Mouse (Mus musculus) intestine, postnatal 0 days (tissue): ENCODE results near the gene Rxra. TPM values are rescaled to one million over a fixed set of nuclear protein-coding genes. Genes with fewer than 3 reads are reported as not detected.

Source experiments
- ATAC-seq: fragments of 200-750 bp; cut with Nextera tagmentation; 2 replicates; pipeline ENCODE4 v1.8.0; 2017; ENCODE audit warnings: mild to moderate bottlenecking, moderate TSS enrichment, moderate library complexity
- H3K27ac ChIP-seq: fragments of 300-500 bp; sonication (generic); 2 replicates; pipeline ENCODE4 v1.5.1; 2014; ENCODE audit warnings: mild to moderate bottlenecking, low read depth, low read length, moderate library complexity
- H3K27me3 ChIP-seq: fragments of 300-500 bp; sonication (generic); replicated peaks from 2 replicates; pipeline ENCODE4 v1.6.1; 2014; ENCODE audit warnings: low read length, mixed read lengths; ENCODE audit not compliant: control insufficient read depth, insufficient read depth
- H3K36me3 ChIP-seq: fragments of 300-500 bp; sonication (generic); 2 replicates; pipeline ENCODE4 v1.6.1; 2014; ENCODE audit warnings: mild to moderate bottlenecking, moderate library complexity; ENCODE audit not compliant: control insufficient read depth, insufficient read depth
- H3K4me1 ChIP-seq: fragments of 300-500 bp; sonication (generic); replicated peaks from 2 replicates; pipeline ENCODE4 v1.6.1; 2014; ENCODE audit warnings: antibody characterized with exemption, low read length, mixed read lengths; ENCODE audit not compliant: control insufficient read depth, insufficient read depth
- H3K4me2 ChIP-seq: fragments of 300-500 bp; sonication (generic); replicated peaks from 2 replicates; pipeline ENCODE4 v1.6.1; 2014; ENCODE audit warnings: low read depth, mild to moderate bottlenecking, moderate library complexity
- H3K4me3 ChIP-seq: fragments of 300-500 bp; sonication (generic); 2 replicates; pipeline ENCODE4 v1.5.1; 2014; ENCODE audit warnings: low read depth, low read length
- H3K9ac ChIP-seq: fragments of 300-500 bp; sonication (generic); 2 replicates; pipeline ENCODE4 v1.6.1; 2014; ENCODE audit warnings: mild to moderate bottlenecking, low read depth, low read length
- H3K9me3 ChIP-seq: fragments of 300-500 bp; sonication (generic); 2 replicates; pipeline ENCODE4 v1.6.1; 2016; ENCODE audit warnings: mixed run types; ENCODE audit not compliant: control insufficient read depth
- CTCF ChIP-seq: sonication (generic); IDR thresholded peaks from 2 replicates; pipeline ENCODE4 v1.5.1; 2016; ENCODE audit warnings: low read depth, mild to moderate bottlenecking, control low read depth, antibody characterized with exemption, moderate library complexity
- WGBS: fragments of 180-500 bp; shearing (Covaris S2); extraction: QIAGEN DNeasy Blood & Tissue Kit; methylation state at CpG from one replicate; pipeline ENCODE4 v1.1.7; 2014; 5-methylcytosine and 5-hydroxymethylcytosine counted together
- polyA plus RNA-seq: library from polyadenylated mRNA; unstranded; fragments of >200 nt; fragmentation: Nextera tagmentation; extraction: Ambion mirVana; gene quantifications from 2 replicates; pipeline ENCODE4 v1.2.1, GENCODE M21; 2015

Gene Rxra
- polyA plus RNA-seq, 1 experiment from 2014 or later, result 9.0 TPM

DNA sequence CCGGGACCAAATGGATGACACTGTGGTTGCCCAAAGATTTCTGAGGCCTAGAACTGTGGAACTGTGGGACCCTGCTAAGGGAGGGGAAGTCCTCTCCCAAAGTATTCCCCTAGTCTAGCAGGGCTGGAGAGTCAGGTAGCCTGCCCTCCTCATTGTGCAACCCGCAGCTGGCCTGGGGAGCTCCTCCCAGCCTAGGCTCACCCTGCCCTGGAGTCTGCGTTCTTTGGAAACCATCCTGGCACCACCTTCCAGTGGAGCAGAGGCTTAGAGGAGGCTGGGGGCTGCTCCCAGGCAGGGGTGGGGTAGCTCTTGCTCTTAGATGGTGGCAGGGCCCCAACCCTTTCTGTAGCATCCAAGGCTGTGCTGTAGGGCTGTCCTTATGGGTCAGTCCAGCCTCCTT is 26.0 kb downstream of the Rxra start:
- no peak overlapping the region for H3K4me3 ChIP-seq
- H3K9ac ChIP-seq, result no peak overlapping the region
- H3K36me3 ChIP-seq, result no peaks in the 10 kb centered on the region
- WGBS, result 55% methylated on average over 3 of the region's 3 CpGs
- no peak overlapping the region for H3K27ac ChIP-seq
- ATAC-seq, result no peak
- H3K4me2 ChIP-seq, result no peak overlapping the region
- no peaks in the 10 kb centered on the region for H3K9me3 ChIP-seq
- no peaks in the 10 kb centered on the region for H3K27me3 ChIP-seq
- H3K4me1 ChIP-seq, result peaks cover 22% of the 10 kb centered on the region
- no peak for TF ChIP-seq CTCF

DNA sequence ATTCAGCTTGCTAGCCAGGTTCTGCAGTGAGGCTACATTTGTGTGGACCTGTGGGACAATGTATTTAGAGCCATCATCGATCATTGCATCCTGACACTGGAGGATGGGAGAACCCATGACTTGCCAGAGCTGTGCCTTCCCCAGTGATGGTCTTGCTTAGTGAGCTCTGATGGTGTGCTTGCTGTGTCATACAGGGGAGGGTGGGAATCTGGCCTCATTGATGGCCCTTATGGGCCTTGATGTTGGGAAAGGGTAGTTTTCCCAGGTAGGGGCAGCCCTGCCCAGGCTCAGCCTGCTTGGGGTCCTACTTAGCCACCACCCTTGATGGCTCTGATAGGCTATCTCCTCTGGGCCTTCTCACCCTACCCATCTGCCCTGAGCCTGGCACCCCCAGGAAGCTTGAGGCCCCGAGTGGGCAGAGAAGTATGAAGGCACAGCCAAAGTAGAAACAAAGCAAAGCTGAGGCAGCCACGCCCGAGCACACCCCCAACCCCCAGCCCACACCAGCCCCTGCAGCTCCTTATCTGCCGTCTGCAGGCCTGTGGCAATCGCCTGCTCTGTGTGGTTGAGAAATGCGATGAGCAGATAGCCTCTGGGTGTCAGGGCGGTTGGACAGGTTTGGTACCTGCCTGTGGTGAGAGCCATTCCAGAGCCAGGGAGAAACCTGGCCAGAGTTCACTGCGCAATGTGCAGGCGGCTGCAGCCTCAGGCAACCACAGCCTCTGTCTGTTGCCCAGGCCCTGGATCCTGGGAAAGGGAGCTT is 26.8 kb downstream of the Rxra start:
- Histone ChIP-seq H3K4me1 (peaks cover 22% of the 10 kb centered on the region), H3K9ac (no peak overlapping the region)

DNA sequence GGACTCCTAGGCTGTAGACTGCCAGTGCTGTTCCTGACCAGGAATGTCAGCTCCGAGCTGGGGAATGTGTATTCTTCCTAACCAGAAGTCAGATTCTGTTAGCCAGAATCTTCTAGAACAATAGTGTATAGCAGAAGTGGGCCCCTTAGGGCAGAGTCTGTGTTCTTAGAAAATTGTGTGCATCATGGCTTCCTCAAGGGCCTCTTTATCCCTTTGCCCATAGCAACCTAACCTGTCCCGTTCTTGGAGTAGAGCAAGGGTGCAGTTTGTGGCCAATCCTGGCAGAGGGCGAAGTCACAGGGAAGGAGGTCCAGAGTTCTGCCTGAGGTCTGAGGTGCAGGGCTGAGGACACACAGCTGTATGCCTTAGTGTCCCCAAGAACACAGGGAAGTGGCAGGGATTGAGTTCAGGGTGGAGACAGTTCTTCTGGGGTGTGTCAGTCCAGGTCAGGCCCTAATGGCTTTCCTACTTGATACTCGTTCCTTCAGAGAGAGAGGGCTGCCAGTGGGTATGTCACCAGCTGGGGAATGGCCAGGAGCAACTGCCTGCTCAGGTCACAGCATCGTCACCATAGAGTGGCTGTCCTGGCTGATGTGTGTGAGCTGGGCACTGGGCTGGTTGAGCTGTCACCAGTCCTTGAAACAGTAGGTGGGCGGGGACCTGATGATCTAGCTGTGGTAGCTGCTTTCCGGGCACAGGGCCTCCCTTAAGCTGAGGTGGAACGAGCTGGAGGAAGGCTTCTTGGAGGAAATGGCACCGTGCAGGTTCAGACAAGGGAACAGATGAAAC is 27.8 kb downstream of the Rxra start:
- ATAC-seq, result peak; percentile 90
- Histone ChIP-seq H3K4me1 (peaks cover 21% of the 10 kb centered on the region), H3K36me3 (no peaks in the 10 kb centered on the region), H3K4me3 (no peak overlapping the region), H3K9me3 (no peaks in the 10 kb centered on the region), H3K4me2 (peak overlapping the region; percentile 18), H3K27me3 (no peaks in the 10 kb centered on the region), H3K9ac (no peak overlapping the region), H3K27ac (peak overlapping the region; percentile 73)
- peak; percentile 50 for TF ChIP-seq CTCF
- 36% methylated on average over 9 of the region's 9 CpGs for WGBS

More for the DNA sequence above, 26.8 kb downstream of the Rxra start:
- no peak for TF ChIP-seq CTCF
- Histone ChIP-seq H3K27ac (peak overlapping the region; percentile 73), H3K27me3 (no peaks in the 10 kb centered on the region), H3K4me3 (no peak overlapping the region), H3K9me3 (no peaks in the 10 kb centered on the region), H3K4me2 (peak overlapping the region; percentile 35; the same call in 1 of the 2 replicates), H3K36me3 (no peaks in the 10 kb centered on the region)
- 43% methylated on average over 10 of the region's 10 CpGs for WGBS
- peak; percentile 70 for ATAC-seq

DNA sequence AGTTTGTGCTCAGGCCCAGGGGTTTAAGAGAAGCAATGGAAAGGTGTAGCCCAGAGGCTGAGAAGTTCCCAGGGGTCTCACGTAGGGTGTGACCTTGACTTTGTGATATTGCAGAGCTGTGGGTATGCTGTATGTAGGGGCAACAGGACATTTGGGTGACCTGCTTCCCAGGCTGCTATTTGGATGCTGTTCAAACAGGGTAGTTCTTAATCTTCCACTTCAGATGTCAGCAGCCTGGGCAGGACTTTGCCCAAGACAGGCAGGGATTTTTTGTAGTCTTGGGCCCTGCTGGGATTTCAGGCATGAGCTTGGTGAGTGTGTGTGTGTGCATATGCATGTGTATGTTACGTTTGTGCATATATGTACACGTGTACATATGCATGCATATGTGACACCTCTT is 28.4 kb downstream of the Rxra start:
- Histone ChIP-seq H3K9me3 (no peaks in the 10 kb centered on the region), H3K4me1 (peaks cover 16% of the 10 kb centered on the region), H3K36me3 (no peaks in the 10 kb centered on the region), H3K27ac (peak overlapping the region; percentile 73), H3K4me3 (no peak overlapping the region), H3K4me2 (peak overlapping the region; percentile 18), H3K9ac (no peak overlapping the region), H3K27me3 (no peaks in the 10 kb centered on the region)
- no peak for ATAC-seq
- 66% methylated on average over 3 of the region's 3 CpGs for WGBS
- TF ChIP-seq CTCF, result no peak

DNA sequence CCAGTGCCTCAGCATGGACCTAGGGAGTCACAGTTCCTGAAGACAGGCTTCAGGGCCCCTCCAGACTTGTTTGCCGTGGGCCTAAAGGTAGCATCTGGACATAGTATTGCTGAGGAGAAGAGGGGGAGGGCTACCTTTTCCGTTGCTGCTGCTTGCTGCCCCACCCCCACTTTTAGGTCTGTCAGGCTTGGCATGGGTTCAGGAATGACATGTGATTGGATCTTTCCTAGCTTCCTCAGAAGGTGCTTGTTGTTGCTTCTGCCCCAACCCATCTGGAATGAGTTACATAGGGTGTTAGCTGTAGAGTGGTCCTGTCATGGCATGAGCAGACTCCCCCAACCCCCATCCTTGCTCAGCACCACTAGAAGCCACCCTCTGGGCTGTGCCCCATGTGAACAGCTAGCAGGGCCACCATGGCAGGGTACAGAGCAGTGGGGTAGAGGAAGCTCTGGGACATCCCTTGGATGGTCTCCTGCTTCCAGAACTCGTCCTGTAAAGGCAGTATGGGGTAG is 34.7 kb downstream of the Rxra start:
- H3K4me2 ChIP-seq, result no peak overlapping the region
- no peak for TF ChIP-seq CTCF
- H3K36me3 ChIP-seq, result no peaks in the 10 kb centered on the region
- H3K4me3 ChIP-seq, result no peak overlapping the region
- peaks cover 34% of the 10 kb centered on the region for H3K4me1 ChIP-seq
- H3K9ac ChIP-seq, result no peak overlapping the region
- no peaks in the 10 kb centered on the region for H3K9me3 ChIP-seq
- H3K27me3 ChIP-seq, result no peaks in the 10 kb centered on the region
- no peak for ATAC-seq
- no peak overlapping the region for H3K27ac ChIP-seq
- 44% methylated on average over 3 of the region's 3 CpGs for WGBS

DNA sequence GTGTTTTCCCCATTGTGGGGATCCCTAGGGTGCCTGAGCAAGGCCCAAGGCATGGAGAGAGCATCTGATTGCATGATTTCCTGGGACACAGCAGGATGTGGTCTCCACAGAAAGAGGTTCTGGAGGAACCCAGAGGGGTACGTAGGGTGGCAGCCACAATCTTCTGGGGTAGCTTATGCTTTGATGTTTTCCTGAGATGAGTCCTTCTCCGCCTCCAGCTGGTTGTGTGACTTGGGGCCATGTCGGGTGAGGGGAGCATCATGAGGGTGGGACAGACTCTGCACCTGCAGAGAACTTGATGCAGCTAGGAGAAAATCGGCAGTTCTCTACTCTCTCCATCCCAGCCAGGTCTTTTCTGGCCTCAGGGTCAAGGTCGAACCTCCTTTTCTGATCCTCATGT is 36.4 kb downstream of the Rxra start:
- H3K27ac ChIP-seq, result peak overlapping the region; percentile 0; the same call in 1 of the 2 replicates
- H3K36me3 ChIP-seq, result no peaks in the 10 kb centered on the region
- H3K4me1 ChIP-seq, result peaks cover 44% of the 10 kb centered on the region
- no peaks in the 10 kb centered on the region for H3K9me3 ChIP-seq
- H3K4me3 ChIP-seq, result no peak overlapping the region
- TF ChIP-seq CTCF, result no peak
- WGBS, result 69% methylated on average over 5 of the region's 5 CpGs
- ATAC-seq, result no peak
- no peak overlapping the region for H3K9ac ChIP-seq
- no peak overlapping the region; the same call in 1 of the 2 replicates for H3K4me2 ChIP-seq
- no peaks in the 10 kb centered on the region for H3K27me3 ChIP-seq
